Mouse (Mus musculus) midbrain, postnatal 0 days (tissue): Measurements from ENCODE around the gene Nmrk2. TPM values are rescaled to one million over a fixed set of nuclear protein-coding genes. Genes with fewer than 3 reads are reported as not detected.

Experiments used
- ATAC-seq: fragments of 200-750 bp; cut with Nextera tagmentation; 2 replicates; pipeline ENCODE4 v1.8.0; 2017; ENCODE audit warnings: moderate number of reproducible peaks, mild to moderate bottlenecking, moderate TSS enrichment, moderate library complexity; ENCODE audit not compliant: low FRiP score
- DNase-seq: peaks from one replicate; pipeline ENCODE4 v3.0.0-alpha.2; 2015; ENCODE audit warnings: low spot score
- H3K27ac ChIP-seq: fragments of 300-500 bp; sonication (generic); 2 replicates; pipeline ENCODE4 v1.5.1; 2014; ENCODE audit warnings: low read depth, mild to moderate bottlenecking, low read length, mixed read lengths
- H3K27me3 ChIP-seq: fragments of 300-500 bp; sonication (generic); 2 replicates; pipeline ENCODE4 v1.6.1; 2014; ENCODE audit warnings: low read length, control low read depth, mixed read lengths; ENCODE audit not compliant: insufficient read depth
- H3K36me3 ChIP-seq: fragments of 300-500 bp; sonication (generic); 2 replicates; pipeline ENCODE4 v1.6.1; 2014; ENCODE audit warnings: low read length, control low read depth, mixed read lengths; ENCODE audit not compliant: insufficient read depth
- H3K4me1 ChIP-seq: fragments of 300-500 bp; sonication (generic); 2 replicates; pipeline ENCODE4 v1.6.1; 2014; ENCODE audit warnings: mild to moderate bottlenecking, control low read depth, antibody characterized with exemption, low read length, mixed read lengths; ENCODE audit not compliant: insufficient read depth
- H3K4me2 ChIP-seq: fragments of 300-500 bp; sonication (generic); 2 replicates; pipeline ENCODE4 v1.6.1; 2014; ENCODE audit warnings: low read depth, mild to moderate bottlenecking, low read length, mixed read lengths; ENCODE audit not compliant: poor library complexity, severe bottlenecking
- H3K4me3 ChIP-seq: fragments of 300-500 bp; sonication (generic); 2 replicates; pipeline ENCODE4 v1.5.1; 2014; ENCODE audit warnings: low read depth, mild to moderate bottlenecking, low read length, moderate library complexity
- H3K9ac ChIP-seq: fragments of 300-500 bp; sonication (generic); replicated peaks from 2 replicates; pipeline ENCODE4 v1.6.1; 2014; ENCODE audit warnings: mild to moderate bottlenecking, low read length, moderate library complexity, mixed read lengths; ENCODE audit not compliant: poor library complexity, severe bottlenecking
- H3K9me3 ChIP-seq: fragments of 300-500 bp; sonication (generic); 2 replicates; pipeline ENCODE4 v1.6.1; 2016; ENCODE audit warnings: low read length, control low read depth
- CTCF ChIP-seq: IDR thresholded peaks from 2 replicates; pipeline ENCODE4 v1.5.1; 2016; ENCODE audit warnings: antibody characterized with exemption, mild to moderate bottlenecking
- WGBS: fragments of 180-500 bp; shearing (Covaris S2); extraction: QIAGEN DNeasy Blood & Tissue Kit; methylation state at CpG from one replicate; pipeline ENCODE4 v1.1.7; 2014; 5-methylcytosine and 5-hydroxymethylcytosine counted together
- polyA plus RNA-seq: library from polyadenylated mRNA; unstranded; fragments of >200 nt; fragmentation: Nextera tagmentation; extraction: Ambion mirVana; gene quantifications from 2 replicates; pipeline ENCODE4 v1.2.1, GENCODE M21; 2015
- total RNA-seq: library from RNA; depleted of rRNA; stranded (reverse); fragments of >200 nt; gene quantifications from 2 replicates; pipeline ENCODE4 v1.2.3, GENCODE M21; 2014; rRNA removed

The Nmrk2 gene
- total RNA-seq, result not detected in 2 replicates
- 0.14 TPM in 1 of 2 replicates, not detected in the other for polyA plus RNA-seq

DNA sequence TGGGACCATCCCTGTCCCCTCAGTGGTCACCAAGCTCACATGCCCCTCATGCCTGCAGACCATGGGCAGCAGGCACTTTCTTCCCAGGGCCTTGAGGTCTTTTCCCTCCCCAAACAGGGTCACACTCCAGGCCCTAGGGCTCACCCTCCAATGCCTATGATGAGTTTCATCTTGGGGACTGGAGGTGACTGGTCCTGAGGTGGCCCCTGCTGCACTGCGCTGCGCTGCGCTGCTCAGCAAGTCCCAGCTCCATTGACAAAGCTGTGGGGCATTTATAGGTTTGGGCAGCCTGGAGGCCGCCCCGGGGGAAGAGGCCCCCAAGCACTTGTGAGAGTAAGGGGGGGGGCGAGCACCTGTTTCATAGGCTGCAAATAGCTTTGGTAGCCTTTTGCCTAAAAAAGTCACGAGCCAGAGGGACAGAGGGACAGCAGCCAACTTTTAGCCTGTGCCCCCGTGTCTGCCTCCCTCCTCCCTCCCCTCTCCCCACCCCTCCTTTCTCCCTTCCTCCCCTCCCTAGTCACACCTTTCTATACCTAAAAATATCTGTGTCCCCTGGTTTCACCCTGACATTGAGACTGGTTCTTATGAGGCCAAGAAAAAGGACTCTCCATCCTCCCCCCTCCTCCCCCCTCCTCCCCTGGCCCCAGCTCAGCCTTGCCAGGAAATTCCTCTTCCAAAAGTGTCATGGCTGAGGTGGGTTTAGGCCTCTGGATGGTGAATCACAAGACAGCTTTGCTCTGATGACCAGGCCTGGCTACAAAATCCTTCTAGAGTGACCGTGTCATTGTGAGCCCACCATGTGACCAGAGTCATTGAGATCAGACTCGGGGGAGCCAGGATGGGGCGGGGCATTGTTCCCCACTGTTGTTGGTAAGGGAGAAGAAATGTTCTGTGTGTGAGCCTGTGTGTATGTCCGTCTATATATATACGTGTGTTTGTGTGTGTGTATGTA, at the start of gene Nmrk2:
Gene Nmrk2, minus strand, starts transcription at position 245 of the 952 bp plus-strand sequence.
- no peak for ATAC-seq

DNA sequence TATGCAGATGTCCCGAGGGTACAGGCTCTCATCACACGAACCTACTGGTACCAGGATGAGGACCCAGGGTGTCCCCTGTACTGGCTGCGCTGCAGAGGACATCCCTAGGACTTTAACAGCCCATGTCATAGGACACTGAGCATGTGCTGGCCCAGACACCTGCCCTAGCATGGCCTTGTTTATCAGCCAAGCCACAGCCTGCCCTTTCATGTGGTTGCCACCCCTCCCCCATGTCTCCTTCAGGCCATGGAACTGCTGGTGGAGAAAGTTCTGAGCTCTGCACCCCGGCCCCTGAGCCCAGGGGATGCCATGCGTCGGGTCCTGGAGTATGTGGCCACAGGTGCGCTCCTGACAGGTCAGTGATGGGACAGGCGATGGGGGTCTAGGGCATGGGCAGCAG, 47.6 kb upstream of the Nmrk2 start:
- Histone ChIP-seq H3K27ac (no peak overlapping the region), H3K4me2 (no peak overlapping the region), H3K4me3 (no peak overlapping the region), H3K4me1 (peaks cover 4% of the 10 kb centered on the region; the same call in 1 of the 2 replicates), H3K36me3 (peaks cover 18% of the 10 kb centered on the region), H3K9me3 (no peaks in the 10 kb centered on the region), H3K9ac (no peak overlapping the region), H3K27me3 (no peaks in the 10 kb centered on the region)
- DNase-seq (no peak), ATAC-seq (no peak)
- TF ChIP-seq CTCF, result no peak
- WGBS, result 85% methylated on average over 8 of the region's 8 CpGs

More for the DNA sequence above, at the start of gene Nmrk2:
- Histone ChIP-seq H3K9ac (no peak within 1 kb of the TSS), H3K9me3 (no peaks in the 10 kb centered on the region), H3K36me3 (peaks cover 17% of the 10 kb centered on the region), H3K4me3 (no peak within 1 kb of the TSS), H3K27me3 (no peaks in the 10 kb centered on the region), H3K4me2 (no peak within 1 kb of the TSS), H3K27ac (no peak within 1 kb of the TSS), H3K4me1 (no peaks in the 10 kb centered on the region)
- no peak for TF ChIP-seq CTCF
- DNase-seq, result no peak
- 54% methylated on average over 13 of the region's 13 CpGs for WGBS

DNA sequence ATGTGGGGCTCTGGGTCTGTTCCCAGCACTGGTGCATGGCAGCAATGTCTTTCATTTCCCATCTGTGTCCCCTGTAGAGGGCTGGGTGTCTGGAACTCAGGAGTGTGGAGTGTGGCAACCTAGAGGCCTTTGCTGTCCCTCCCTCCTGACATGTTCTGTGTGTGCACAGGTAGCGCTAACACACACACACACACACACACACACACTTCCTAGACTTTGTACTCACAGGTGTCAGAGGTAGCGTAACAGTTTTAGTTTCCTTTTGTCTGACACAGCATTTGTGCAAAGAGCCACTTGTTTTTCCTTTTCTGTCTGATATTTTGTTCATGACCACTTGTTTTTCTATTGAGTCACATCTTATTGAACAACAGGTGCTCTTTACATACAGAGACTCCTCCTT, 46.0 kb upstream of the Nmrk2 start:
- DNase-seq (no peak), ATAC-seq (no peak)
- H3K9me3 ChIP-seq, result no peaks in the 10 kb centered on the region
- peaks cover 4% of the 10 kb centered on the region; the same call in 1 of the 2 replicates for H3K4me1 ChIP-seq
- no peaks in the 10 kb centered on the region for H3K27me3 ChIP-seq
- H3K4me2 ChIP-seq, result no peak overlapping the region
- H3K27ac ChIP-seq, result no peak overlapping the region
- H3K9ac ChIP-seq, result no peak overlapping the region
- WGBS, result 93% methylated on average over 2 of the region's 2 CpGs
- no peak for TF ChIP-seq CTCF
- peaks cover 19% of the 10 kb centered on the region for H3K36me3 ChIP-seq
- H3K4me3 ChIP-seq, result no peak overlapping the region

DNA sequence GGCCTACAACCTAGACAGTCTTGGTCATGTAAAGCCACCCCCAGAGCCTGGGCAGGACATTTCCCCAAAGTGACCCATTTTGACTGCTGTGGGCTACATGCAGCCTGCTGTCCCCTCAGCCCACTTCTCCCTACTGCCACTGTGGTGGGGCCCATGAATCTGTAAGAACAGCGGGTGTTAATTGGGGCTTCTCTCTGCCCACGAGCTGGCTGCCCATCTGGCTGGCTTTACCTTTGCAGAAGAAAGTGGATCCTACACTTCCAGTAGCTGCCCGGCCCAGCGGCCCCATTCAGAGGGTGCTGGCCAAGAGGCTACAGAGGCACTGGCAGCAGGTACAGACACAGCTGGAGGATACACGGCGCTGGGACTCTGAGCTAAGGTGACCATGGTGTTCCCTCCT, 43.3 kb upstream of the Nmrk2 start:
- WGBS, result 93% methylated on average over 6 of the region's 6 CpGs
- TF ChIP-seq CTCF, result no peak
- Histone ChIP-seq H3K4me3 (no peak overlapping the region), H3K9me3 (no peaks in the 10 kb centered on the region), H3K4me2 (no peak overlapping the region), H3K36me3 (peaks cover 16% of the 10 kb centered on the region), H3K27ac (no peak overlapping the region), H3K4me1 (no peaks in the 10 kb centered on the region), H3K27me3 (no peaks in the 10 kb centered on the region), H3K9ac (no peak overlapping the region)
- DNase-seq (no peak), ATAC-seq (no peak)

DNA sequence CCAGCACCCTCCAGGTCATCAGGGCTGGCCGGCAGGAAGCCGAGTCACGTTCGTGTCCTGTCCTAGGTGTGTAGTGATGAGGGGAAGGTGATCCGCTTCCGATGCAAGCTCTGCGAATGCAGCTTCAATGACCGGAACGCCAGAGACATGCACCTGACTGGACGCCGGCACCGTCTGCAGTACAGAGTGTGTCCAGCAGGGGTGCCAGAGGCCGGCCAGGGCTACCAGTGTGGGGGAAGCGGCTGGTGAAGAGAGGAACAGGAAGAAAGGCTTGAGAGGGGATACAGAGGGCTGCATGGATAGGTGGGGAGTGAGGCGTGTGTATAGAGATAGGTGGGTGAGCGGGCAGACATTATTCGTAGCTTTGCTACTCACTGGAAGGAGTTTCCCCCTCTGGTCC, 42.7 kb upstream of the Nmrk2 start:
- no peaks in the 10 kb centered on the region for H3K27me3 ChIP-seq
- 5% methylated on average over 17 of the region's 17 CpGs for WGBS
- H3K9ac ChIP-seq, result peak overlapping the region; percentile 44; the same call in 1 of the 2 replicates
- 0 out of 2 replicates have a peak overlapping the region, but pooled peaks have one; percentile 9 for H3K4me2 ChIP-seq
- DNase-seq (peak; percentile 69), ATAC-seq (peak; percentile 59)
- peak; percentile 97 for TF ChIP-seq CTCF
- H3K9me3 ChIP-seq, result no peaks in the 10 kb centered on the region
- H3K4me1 ChIP-seq, result no peaks in the 10 kb centered on the region
- no peak overlapping the region for H3K4me3 ChIP-seq
- peaks cover 14% of the 10 kb centered on the region for H3K36me3 ChIP-seq
- H3K27ac ChIP-seq, result peak overlapping the region; percentile 6; the same call in 1 of the 2 replicates

DNA sequence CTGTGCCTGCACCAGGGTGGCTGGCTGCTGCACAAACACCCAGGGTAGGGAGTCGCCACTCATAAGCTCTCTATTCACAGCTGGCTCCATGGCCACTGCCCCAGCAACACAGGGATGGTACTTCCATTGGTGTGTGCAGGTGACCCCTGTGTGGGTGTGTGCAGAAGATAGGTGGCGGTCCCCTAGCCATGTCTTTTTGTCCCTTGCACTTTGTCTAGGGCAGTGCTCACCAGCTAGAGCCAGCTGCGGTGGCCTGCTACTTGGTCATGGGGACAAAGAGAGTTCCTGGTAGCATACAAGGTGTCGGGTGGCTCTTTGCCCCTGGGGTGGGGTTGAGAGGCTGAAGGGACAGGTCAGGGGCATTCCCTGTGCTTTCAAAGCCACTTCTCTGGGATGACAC, 42.3 kb upstream of the Nmrk2 start:
- Histone ChIP-seq H3K4me1 (no peaks in the 10 kb centered on the region), H3K9ac (peak overlapping the region; percentile 44; the same call in 1 of the 2 replicates), H3K4me2 (no peak overlapping the region), H3K27ac (peak overlapping the region; percentile 6; the same call in 1 of the 2 replicates), H3K4me3 (no peak overlapping the region), H3K36me3 (peaks cover 14% of the 10 kb centered on the region), H3K9me3 (no peaks in the 10 kb centered on the region), H3K27me3 (no peaks in the 10 kb centered on the region)
- DNase-seq (no peak), ATAC-seq (no peak)
- TF ChIP-seq CTCF, result no peak
- 77% methylated on average over 4 of the region's 4 CpGs for WGBS
